Mouse (Mus musculus): ENCODE data around the gene Scand1. TPM values are rescaled to one million over a fixed set of nuclear protein-coding genes. Genes with fewer than 3 reads are reported as not detected.

Scand1 gene
- polyA plus RNA-seq, 1 experiment from 2014 or later, result 84.0 TPM

GRCm38 (mm10) chr2:156340078-156340477, 27.6 kb upstream of the Scand1 start:
- Histone ChIP-seq H3K4me2 (ENCODE audit: low read length) (no peak overlapping the region), H3K27me3 (replicated peaks; ENCODE audit: control insufficient read depth, insufficient read depth, low read length) (no peaks in the 10 kb centered on the region), H3K9ac (ENCODE audit: low read depth, low read length) (no peak overlapping the region), H3K27ac (ENCODE audit: low read depth, low read length) (no peak overlapping the region), H3K4me1 (ENCODE audit: control insufficient read depth, insufficient read depth, low read depth, low read length) (no peaks in the 10 kb centered on the region), H3K36me3 (ENCODE audit: control insufficient read depth, insufficient read depth, low read length) (no peaks in the 10 kb centered on the region), H3K9me3 (ENCODE audit: control insufficient read depth, low read length) (no peaks in the 10 kb centered on the region), H3K4me3 (ENCODE audit: low read length) (no peak overlapping the region)
- ATAC-seq, result no peak
- WGBS, result 90% methylated on average over 4 of the region's 4 CpGs

- Histone ChIP-seq H3K4me2 (ENCODE audit: low read length) (no peak overlapping the region), H3K36me3 (ENCODE audit: control insufficient read depth, insufficient read depth, low read length) (no peaks in the 10 kb centered on the region), H3K4me3 (ENCODE audit: low read length) (no peak overlapping the region), H3K9ac (ENCODE audit: low read depth, low read length) (no peak overlapping the region), H3K27me3 (replicated peaks; ENCODE audit: control insufficient read depth, insufficient read depth, low read length) (no peaks in the 10 kb centered on the region), H3K9me3 (ENCODE audit: control insufficient read depth, low read length) (no peaks in the 10 kb centered on the region), H3K27ac (ENCODE audit: low read depth, low read length) (no peak overlapping the region), H3K4me1 (ENCODE audit: control insufficient read depth, insufficient read depth, low read depth, low read length) (no peaks in the 10 kb centered on the region)
- ATAC-seq, result no peak
- 73% methylated on average over 7 of the region's 7 CpGs for WGBS
Measured at GRCm38 (mm10) chr2:156331446-156331965, 19.0 kb upstream of the Scand1 start.

- no peaks in the 10 kb centered on the region for H3K4me1 ChIP-seq (ENCODE audit: control insufficient read depth, insufficient read depth, low read depth, low read length)
- H3K36me3 ChIP-seq (ENCODE audit: control insufficient read depth, insufficient read depth, low read length), result no peaks in the 10 kb centered on the region
- no peaks in the 10 kb centered on the region for H3K27me3 ChIP-seq (replicated peaks; ENCODE audit: control insufficient read depth, insufficient read depth, low read length)
- H3K9me3 ChIP-seq (ENCODE audit: control insufficient read depth, low read length), result no peaks in the 10 kb centered on the region
- 80% methylated on average over 1 of the region's 1 CpGs for WGBS
- H3K27ac ChIP-seq (ENCODE audit: low read depth, low read length), result no peak overlapping the region
- H3K4me3 ChIP-seq (ENCODE audit: low read length), result no peak overlapping the region
- H3K4me2 ChIP-seq (ENCODE audit: low read length), result no peak overlapping the region
- ATAC-seq, result no peak
- H3K9ac ChIP-seq (ENCODE audit: low read depth, low read length), result no peak overlapping the region
Measured at GRCm38 (mm10) chr2:156330681-156331080, 18.2 kb upstream of the Scand1 start.

- H3K36me3 ChIP-seq (ENCODE audit: control insufficient read depth, insufficient read depth, low read length), result 0 out of 2 replicates have a peak, but pooled peaks cover 3% of the 10 kb centered on the region
- no peak for ATAC-seq
- H3K9me3 ChIP-seq (ENCODE audit: control insufficient read depth, low read length), result 0 out of 2 replicates have a peak, but pooled peaks cover 2% of the 10 kb centered on the region
- H3K9ac ChIP-seq (ENCODE audit: low read depth, low read length), result no peak overlapping the region
- no peak overlapping the region for H3K27ac ChIP-seq (ENCODE audit: low read depth, low read length)
- no peak overlapping the region for H3K4me3 ChIP-seq (ENCODE audit: low read length)
- H3K4me2 ChIP-seq (ENCODE audit: low read length), result no peak overlapping the region
- H3K27me3 ChIP-seq (replicated peaks; ENCODE audit: control insufficient read depth, insufficient read depth, low read length), result no peaks in the 10 kb centered on the region
- WGBS, result 52% methylated on average over 5 of the region's 5 CpGs
- no peaks in the 10 kb centered on the region for H3K4me1 ChIP-seq (ENCODE audit: control insufficient read depth, insufficient read depth, low read depth, low read length)
Measured at GRCm38 (mm10) chr2:156324681-156325080, 12.2 kb upstream of the Scand1 start.

GRCm38 (mm10) chr2:156324116-156324588, 11.6 kb upstream of the Scand1 start:
- 0 out of 2 replicates have a peak, but pooled peaks cover 3% of the 10 kb centered on the region for H3K36me3 ChIP-seq (ENCODE audit: control insufficient read depth, insufficient read depth, low read length)
- H3K4me2 ChIP-seq (ENCODE audit: low read length), result no peak overlapping the region
- ATAC-seq, result no peak
- H3K9me3 ChIP-seq (ENCODE audit: control insufficient read depth, low read length), result 0 out of 2 replicates have a peak, but pooled peaks cover 2% of the 10 kb centered on the region
- no peak overlapping the region for H3K27ac ChIP-seq (ENCODE audit: low read depth, low read length)
- H3K27me3 ChIP-seq (replicated peaks; ENCODE audit: control insufficient read depth, insufficient read depth, low read length), result no peaks in the 10 kb centered on the region
- H3K4me1 ChIP-seq (ENCODE audit: control insufficient read depth, insufficient read depth, low read depth, low read length), result no peaks in the 10 kb centered on the region
- no peak overlapping the region for H3K4me3 ChIP-seq (ENCODE audit: low read length)
- 66% methylated on average over 6 of the region's 6 CpGs for whole genome bisulfite sequencing
- no peak overlapping the region for H3K9ac ChIP-seq (ENCODE audit: low read depth, low read length)

- Histone ChIP-seq H3K36me3 (ENCODE audit: control insufficient read depth, insufficient read depth, low read length) (0 out of 2 replicates have a peak, but pooled peaks cover 3% of the 10 kb centered on the region), H3K4me1 (ENCODE audit: control insufficient read depth, insufficient read depth, low read depth, low read length) (no peaks in the 10 kb centered on the region), H3K4me2 (ENCODE audit: low read length) (no peak overlapping the region), H3K27ac (ENCODE audit: low read depth, low read length) (no peak overlapping the region), H3K9me3 (ENCODE audit: control insufficient read depth, low read length) (0 out of 2 replicates have a peak, but pooled peaks cover 2% of the 10 kb centered on the region), H3K4me3 (ENCODE audit: low read length) (no peak overlapping the region), H3K27me3 (replicated peaks; ENCODE audit: control insufficient read depth, insufficient read depth, low read length) (no peaks in the 10 kb centered on the region), H3K9ac (ENCODE audit: low read depth, low read length) (no peak overlapping the region)
- 86% methylated on average over 6 of the region's 6 CpGs for WGBS
- ATAC-seq, result no peak
Measured at GRCm38 (mm10) chr2:156321538-156321937, 9.0 kb upstream of the Scand1 start.

- Histone ChIP-seq H3K4me2 (ENCODE audit: low read length) (no peak overlapping the region), H3K27ac (ENCODE audit: low read depth, low read length) (no peak overlapping the region), H3K9ac (ENCODE audit: low read depth, low read length) (no peak overlapping the region), H3K9me3 (ENCODE audit: control insufficient read depth, low read length) (0 out of 2 replicates have a peak, but pooled peaks cover 2% of the 10 kb centered on the region), H3K4me3 (ENCODE audit: low read length) (no peak overlapping the region), H3K4me1 (ENCODE audit: control insufficient read depth, insufficient read depth, low read depth, low read length) (peaks cover 3% of the 10 kb centered on the region), H3K36me3 (ENCODE audit: control insufficient read depth, insufficient read depth, low read length) (peaks cover 6% of the 10 kb centered on the region; the same call in 1 of the 2 replicates), H3K27me3 (replicated peaks; ENCODE audit: control insufficient read depth, insufficient read depth, low read length) (no peaks in the 10 kb centered on the region)
- ATAC-seq, result no peak
Measured at GRCm38 (mm10) chr2:156318491-156318890, 6.0 kb upstream of the Scand1 start.

- no peak for ATAC-seq
- Histone ChIP-seq H3K4me3 (ENCODE audit: low read length) (no peak overlapping the region), H3K9ac (ENCODE audit: low read depth, low read length) (no peak overlapping the region), H3K27me3 (replicated peaks; ENCODE audit: control insufficient read depth, insufficient read depth, low read length) (no peaks in the 10 kb centered on the region), H3K9me3 (ENCODE audit: control insufficient read depth, low read length) (no peaks in the 10 kb centered on the region), H3K36me3 (ENCODE audit: control insufficient read depth, insufficient read depth, low read length) (peaks cover 3% of the 10 kb centered on the region; the same call in 1 of the 2 replicates), H3K4me1 (ENCODE audit: control insufficient read depth, insufficient read depth, low read depth, low read length) (peaks cover 13% of the 10 kb centered on the region), H3K4me2 (ENCODE audit: low read length) (no peak overlapping the region), H3K27ac (ENCODE audit: low read depth, low read length) (no peak overlapping the region)
- WGBS, result 95% methylated on average over 6 of the region's 6 CpGs
Measured at GRCm38 (mm10) chr2:156314811-156315210, 2.3 kb upstream of the Scand1 start.

GRCm38 (mm10) chr2:156313153-156313552, 649 bp upstream of the Scand1 start:
- peaks cover 13% of the 10 kb centered on the region for H3K4me1 ChIP-seq (ENCODE audit: control insufficient read depth, insufficient read depth, low read depth, low read length)
- peak overlapping the region; percentile 96 for H3K9ac ChIP-seq (ENCODE audit: low read depth, low read length)
- H3K27me3 ChIP-seq (replicated peaks; ENCODE audit: control insufficient read depth, insufficient read depth, low read length), result no peaks in the 10 kb centered on the region
- H3K4me3 ChIP-seq (ENCODE audit: low read length), result peak overlapping the region; percentile 93
- peaks cover 3% of the 10 kb centered on the region; the same call in 1 of the 2 replicates for H3K36me3 ChIP-seq (ENCODE audit: control insufficient read depth, insufficient read depth, low read length)
- no peak for ATAC-seq
- peak overlapping the region; percentile 98 for H3K27ac ChIP-seq (ENCODE audit: low read depth, low read length)
- no peaks in the 10 kb centered on the region for H3K9me3 ChIP-seq (ENCODE audit: control insufficient read depth, low read length)
- H3K4me2 ChIP-seq (ENCODE audit: low read length), result peak overlapping the region; percentile 68
- whole genome bisulfite sequencing, result 65% methylated on average over 3 of the region's 3 CpGs

Data from hindbrain, embryonic 16.5 days (tissue).